Mouse (Mus musculus): ENCODE results near the gene Pds5b.

GRCm38 (mm10) chr5:150672343-150672742 lies 1.2 kb upstream of the Pds5b start:
- TF ChIP-seq CTCF (IDR thresholded peaks at IDR 0.05; ENCODE audit: low read depth, low read length) (no peak), POLR2A (IDR thresholded peaks at IDR 0.05; ENCODE audit: insufficient read depth, low read length) (no peak)

Data from ES-Bruce4 (cell line).